Mouse (Mus musculus) megakaryocyte, embryonic 14.5 days (primary cell): ENCODE measurements around the gene Abhd8.

Experiments used
- FLI1 ChIP-seq: IDR thresholded peaks from 2 replicates; pipeline ENCODE4 v1.6.1; 2012; ENCODE audit warnings: low read length, inconsistent platforms, mixed read lengths
- GATA1 ChIP-seq: IDR thresholded peaks from 3 replicates; pipeline ENCODE4 v1.6.1; 2012; ENCODE audit warnings: mixed read lengths, low read length, inconsistent platforms, borderline replicate concordance

- no peak for TF ChIP-seq FLI1
- TF ChIP-seq GATA1 = no peak
Measured at GRCm38 (mm10) chr8:71483932-71484331, 20.5 kb upstream of the Abhd8 start.
